Mouse (Mus musculus) cerebellum, postnatal 14 days (tissue): Measurements from ENCODE around the gene Tff1.

Experiments used
- DNase-seq, 2 experiments: peaks; one replicate each; pipeline ENCODE4 v3.0.0; 2021; ENCODE audit warnings: mixed read lengths in 2 of 2

Gene Tff1

GRCm38 (mm10) chr17:31165127-31165526 is at the start of gene Tff1:
Tff1 (minus strand) TSS chr17:31165277.
- no peak for DNase-seq

GRCm38 (mm10) chr17:31211881-31212280 is 46.8 kb upstream of the Tff1 start:
- DNase-seq = no peak

- no peak for DNase-seq
Measured at GRCm38 (mm10) chr17:31210299-31210698, 45.2 kb upstream of the Tff1 start.

GRCm38 (mm10) chr17:31209376-31209930 is 44.4 kb upstream of the Tff1 start:
- no peak for DNase-seq

GRCm38 (mm10) chr17:31208654-31209053 is 43.6 kb upstream of the Tff1 start:
- no peak for DNase-seq

GRCm38 (mm10) chr17:31207771-31208334 is 42.8 kb upstream of the Tff1 start, which contains the start of gene Ubash3a:
Ubash3a (plus strand) TSS chr17:31207873.
- no peak for DNase-seq

- no peak for DNase-seq
Measured at GRCm38 (mm10) chr17:31198877-31199276, 33.8 kb upstream of the Tff1 start, which contains the start of gene Tmprss3. Tmprss3 (minus strand) TSS chr17:31198977.

- DNase-seq = no peak
Measured at GRCm38 (mm10) chr17:31196283-31196682, 31.2 kb upstream of the Tff1 start.

- no peak for DNase-seq
Measured at GRCm38 (mm10) chr17:31195207-31195606, 30.1 kb upstream of the Tff1 start.

GRCm38 (mm10) chr17:31193360-31193759 is 28.3 kb upstream of the Tff1 start:
- DNase-seq = peak in 1 of 2 experiments; percentile 44

- no peak for DNase-seq
Measured at GRCm38 (mm10) chr17:31192663-31193062, 27.6 kb upstream of the Tff1 start.

- no peak for DNase-seq
Measured at GRCm38 (mm10) chr17:31191825-31192224, 26.7 kb upstream of the Tff1 start.

GRCm38 (mm10) chr17:31187370-31187769 is 22.3 kb upstream of the Tff1 start:
- peak; percentile 89 to 90 for DNase-seq

- DNase-seq = peak in 1 of 2 experiments; percentile 30
Measured at GRCm38 (mm10) chr17:31184269-31184990, 19.4 kb upstream of the Tff1 start.

- DNase-seq = peak; percentile 27 to 38
Measured at GRCm38 (mm10) chr17:31183180-31183974, 18.3 kb upstream of the Tff1 start.

- DNase-seq = no peak
Measured at GRCm38 (mm10) chr17:31181490-31181889, 16.4 kb upstream of the Tff1 start.

- no peak for DNase-seq
Measured at GRCm38 (mm10) chr17:31176321-31176720, 11.2 kb upstream of the Tff1 start.

- no peak for DNase-seq
Measured at GRCm38 (mm10) chr17:31169796-31170195, 4.7 kb upstream of the Tff1 start.

- no peak for DNase-seq
Measured at GRCm38 (mm10) chr17:31163821-31164220, 1.3 kb downstream of the Tff1 start.

- DNase-seq = no peak
Measured at GRCm38 (mm10) chr17:31162607-31163006, 2.5 kb downstream of the Tff1 start.

- DNase-seq = no peak
Measured at GRCm38 (mm10) chr17:31160291-31160690, 4.8 kb downstream of the Tff1 start.

GRCm38 (mm10) chr17:31157921-31158320 is 7.2 kb downstream of the Tff1 start:
- DNase-seq = no peak

- no peak for DNase-seq
Measured at GRCm38 (mm10) chr17:31153785-31154184, 11.3 kb downstream of the Tff1 start.
